ENCODE assay signal across 9 mouse cellular contexts in the genomic region with DNA sequence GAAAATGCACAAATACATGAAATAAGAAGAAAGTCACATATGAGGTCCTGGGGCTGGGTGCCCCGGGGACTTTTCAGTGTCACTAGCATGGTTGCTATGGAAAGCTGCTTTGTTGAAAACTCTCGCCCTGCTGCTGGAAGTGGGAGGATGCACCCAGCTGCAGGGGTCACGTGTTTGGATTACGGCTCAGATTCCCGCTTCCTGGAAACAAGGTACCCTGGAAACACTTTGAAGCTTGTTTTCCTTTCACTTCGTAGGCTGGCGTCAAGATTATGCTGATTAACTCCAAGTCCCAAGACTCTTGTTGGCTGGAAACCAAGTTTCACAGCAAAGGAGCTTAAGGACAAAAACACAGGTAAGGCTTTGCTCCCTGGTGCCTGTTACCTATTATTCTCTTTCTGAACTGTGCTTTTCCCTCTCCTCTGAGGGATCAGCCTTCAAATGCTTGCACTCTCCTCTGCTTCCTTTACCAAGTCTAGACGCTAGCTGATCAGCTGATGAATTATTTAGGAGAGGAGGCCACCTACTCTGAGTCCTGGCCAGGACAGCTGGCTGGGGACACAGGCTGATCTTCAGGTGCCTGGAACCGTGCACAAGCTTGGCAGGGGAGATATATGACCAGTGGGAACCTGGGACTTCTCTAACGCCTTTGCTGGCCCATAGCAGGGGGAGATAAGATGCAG. TPM values are rescaled to one million over a fixed set of nuclear protein-coding genes. Genes with fewer than 3 reads are reported as not detected.
DNase-seq lines count a peak whose midpoint lies in the region; ATAC-seq and TF ChIP-seq lines count a peak whose summit lies in the region.
"Had no signal": no experiment of that assay in that cellular context is flagged by ENCODE, and none has a peak within 500 bp of the region (broad histone marks: within the 10 kb centered on the region; RNA-seq: fewer than 3 reads in every experiment).

No protein-coding gene starts in this region.

- H3K9ac ChIP-seq in forebrain, embryonic 11.5 days (ENCODE audit: low read length): 0 out of 2 replicates have a peak overlapping the region, but pooled peaks have one; percentile 7
- H3K9ac ChIP-seq in hindbrain, postnatal 0 days (replicated peaks; ENCODE audit: low read length): no peak overlapping the region
- H3K9ac ChIP-seq in liver, embryonic 15.5 days: no peak overlapping the region

- peaks cover 2% of the 10 kb centered on the region for H3K4me1 ChIP-seq in forebrain, embryonic 11.5 days (replicated peaks; ENCODE audit: control insufficient read depth, insufficient read depth, low read length)
- peaks cover 14% of the 10 kb centered on the region for H3K4me1 ChIP-seq in hindbrain, postnatal 0 days (ENCODE audit: insufficient read depth, low read length)
- no peaks in the 10 kb centered on the region for H3K4me1 ChIP-seq in liver, embryonic 15.5 days (replicated peaks)
- H3K4me1 ChIP-seq in thymus, adult 2 months (replicated peaks; ENCODE audit: control insufficient read depth, insufficient read depth, low read length): no peaks in the 10 kb centered on the region

- no peaks in the 10 kb centered on the region for H3K27me3 ChIP-seq in forebrain, embryonic 11.5 days (ENCODE audit: control insufficient read depth, insufficient read depth, low read length)
- H3K27me3 ChIP-seq in hindbrain, postnatal 0 days (ENCODE audit: insufficient read depth, low read length): no peaks in the 10 kb centered on the region
- H3K27me3 ChIP-seq in liver, embryonic 15.5 days: no peaks in the 10 kb centered on the region
- H3K27me3 ChIP-seq in thymus, adult 2 months (ENCODE audit: control insufficient read depth, insufficient read depth, low read length): no peaks in the 10 kb centered on the region

- H3K4me3 ChIP-seq in forebrain, embryonic 11.5 days (ENCODE audit: low read depth, low read length): no peak overlapping the region
- no peak overlapping the region for H3K4me3 ChIP-seq in hindbrain, postnatal 0 days (ENCODE audit: low read length)
- no peak overlapping the region for H3K4me3 ChIP-seq in liver, embryonic 15.5 days (replicated peaks)
- H3K4me3 ChIP-seq in thymus, adult 2 months (ENCODE audit: control insufficient read depth, insufficient read depth, low read length): no peak overlapping the region

- no peak for TF ChIP-seq CTCF in hindbrain, postnatal 0 days (IDR thresholded peaks at IDR 0.05; ENCODE audit: low read depth)
- TF ChIP-seq CTCF in thymus, adult 2 months (IDR thresholded peaks at IDR 0.05; ENCODE audit: borderline replicate concordance, control insufficient read depth, extremely low read depth, insufficient read depth, low read length, poor library complexity): no peak

- intact Hi-C loops in left cerebral cortex, postnatal 25 days (cut with DNase I): no loop called here
- intact Hi-C loops in left cerebral cortex, postnatal 36 days (cut with DNase I): no loop called here

- no peaks in the 10 kb centered on the region for H3K9me3 ChIP-seq in forebrain, embryonic 11.5 days (ENCODE audit: control insufficient read depth, low read length)
- no peaks in the 10 kb centered on the region for H3K9me3 ChIP-seq in hindbrain, postnatal 0 days (ENCODE audit: low read length)
- no peaks in the 10 kb centered on the region for H3K9me3 ChIP-seq in liver, embryonic 15.5 days (replicated peaks)

- 8% methylated on average over 10 of the region's 10 CpGs for WGBS in forebrain, embryonic 11.5 days
- WGBS in hindbrain, postnatal 0 days: 4% methylated on average over 10 of the region's 10 CpGs
- 43% methylated on average over 10 of the region's 10 CpGs for WGBS in liver, embryonic 15.5 days (ENCODE audit: insufficient replicate concordance)
- WGBS in thymus, adult 2 months: 88% methylated on average over 10 of the region's 10 CpGs

- peak overlapping the region; percentile 32; the same call in 1 of the 2 replicates for H3K27ac ChIP-seq in forebrain, embryonic 11.5 days (ENCODE audit: low read depth, low read length)
- no peak overlapping the region; the same call in 1 of the 2 replicates for H3K27ac ChIP-seq in hindbrain, postnatal 0 days
- H3K27ac ChIP-seq in liver, embryonic 15.5 days (replicated peaks): no peak overlapping the region
- H3K27ac ChIP-seq in thymus, adult 2 months (ENCODE audit: control insufficient read depth, insufficient read depth, low read length): no peak overlapping the region
- H3K27ac ChIP-seq: macrophage had no signal

- ATAC-seq in forebrain, embryonic 11.5 days (replicated peaks; ENCODE audit: low FRiP score): 0 out of 2 replicates have a peak, but pooled peaks have one; percentile 51
- peak; percentile 71; the same call in 1 of the 2 replicates for ATAC-seq in hindbrain, postnatal 0 days
- ATAC-seq in liver, embryonic 15.5 days (ENCODE audit: insufficient read depth): no peak

- no peaks in the 10 kb centered on the region for H3K36me3 ChIP-seq in forebrain, embryonic 11.5 days (ENCODE audit: control insufficient read depth, insufficient read depth, low read length)
- no peaks in the 10 kb centered on the region for H3K36me3 ChIP-seq in hindbrain, postnatal 0 days (ENCODE audit: insufficient read depth, low read length)
- H3K36me3 ChIP-seq in liver, embryonic 15.5 days (replicated peaks): no peaks in the 10 kb centered on the region
- H3K36me3 ChIP-seq in thymus, adult 2 months (ENCODE audit: control insufficient read depth, insufficient read depth, low read length): no peaks in the 10 kb centered on the region

- TF ChIP-seq POLR2A in thymus, adult 2 months (IDR thresholded peaks at IDR 0.05; ENCODE audit: control insufficient read depth, extremely low read depth, insufficient read depth, low read length, poor library complexity): no peak

- peak; percentile 7 to 9 for DNase-seq in left cerebral cortex, postnatal 25 days (ENCODE audit: low spot score in 2 of 2)
- DNase-seq in left cerebral cortex, postnatal 36 days (ENCODE audit: low spot score in 2 of 2): no peak
- peak; percentile 73 for DNase-seq in forebrain, embryonic 11.5 days (ENCODE audit: low spot score)
- DNase-seq in hindbrain, postnatal 0 days (ENCODE audit: low spot score): peak; percentile 49
- DNase-seq in retina, postnatal 1 day: peak; percentile 71
- DNase-seq in adipocyte (ENCODE audit: low spot score): no peak
- no peak for DNase-seq in thymus, adult 2 months

- H3K4me2 ChIP-seq in forebrain, embryonic 11.5 days (ENCODE audit: low read depth, low read length, severe bottlenecking): peak overlapping the region; percentile 26; the same call in 1 of the 2 replicates
- H3K4me2 ChIP-seq in hindbrain, postnatal 0 days (ENCODE audit: low read depth, low read length): peak overlapping the region; percentile 47
- peak overlapping the region; percentile 15; the same call in 1 of the 2 replicates for H3K4me2 ChIP-seq in liver, embryonic 15.5 days

RNA-seq across cellular contexts. Expression of gene Lrrc18, which starts 3.9 kb away (rescaled TPM):
- under 1 TPM; 0.48 to 0.85 TPM for total RNA-seq in left cerebral cortex, postnatal 25 days (2021)
- total RNA-seq in left cerebral cortex, postnatal 36 days (2021): under 1 TPM; 0.37 to 0.43 TPM
- 0.35 TPM in 1 of 2 replicates, not detected in the other for polyA plus RNA-seq in forebrain, embryonic 11.5 days (2014; fragmentation: Nextera tagmentation; extraction: Ambion mirVana)
- total RNA-seq in hindbrain, postnatal 0 days (2014; rRNA removed): 0.63 TPM in 1 of 2 replicates, not detected in the other
- polyA plus RNA-seq in hindbrain, postnatal 0 days (2015; fragmentation: Nextera tagmentation; extraction: Ambion mirVana): 0.61 and 0.67 TPM in 2 replicates
- 0.08 TPM in 2 replicates for polyA plus RNA-seq in liver, embryonic 15.5 days (2015; fragmentation: Nextera tagmentation; extraction: Ambion mirVana)
- 0.50 and 0.57 TPM in 2 replicates for polyA plus RNA-seq in thymus, adult 2 months (2012; rRNA removed)
- polyA plus RNA-seq: macrophage had no signal

Comparison
In these comparisons a context has a peak if more than half of its experiments do, and no peak if none do; other contexts are left out.
1. DNase-seq: peak in left cerebral cortex, postnatal 25 days (2 of 2), forebrain, embryonic 11.5 days (single experiment), hindbrain, postnatal 0 days (single experiment) and retina, postnatal 1 day (single experiment); none in left cerebral cortex, postnatal 36 days (0 of 2), adipocyte (single experiment) and thymus, adult 2 months (single experiment).
2. Peak in every context shown above with its lines, with median percentiles within 50 percentile points of each other: H3K4me2 ChIP-seq.